Mouse (Mus musculus) lung, postnatal 14 days (tissue): ENCODE measurements around the gene Mlph.
A peak's percentile ranks its signal among the peaks of the same experiment; 100 is the strongest.

Experiments
- DNase-seq: peaks from one replicate; pipeline ENCODE4 v3.0.0; 2021

Mlph gene

GRCm38 (mm10) chr1:90909631-90910152 is 5.2 kb upstream of the Mlph start:
- peak; percentile 77 for DNase-seq

GRCm38 (mm10) chr1:90913231-90913630 is 1.7 kb upstream of the Mlph start:
- no peak for DNase-seq

- DNase-seq, result no peak
Observed at GRCm38 (mm10) chr1:90917509-90917908, 2.6 kb downstream of the Mlph start.

GRCm38 (mm10) chr1:90921687-90922086 is 6.8 kb downstream of the Mlph start:
- no peak for DNase-seq

GRCm38 (mm10) chr1:90926030-90926429 is 11.1 kb downstream of the Mlph start:
- DNase-seq, result no peak

- peak; percentile 59 for DNase-seq
Observed at GRCm38 (mm10) chr1:90927308-90927707, 12.4 kb downstream of the Mlph start.

GRCm38 (mm10) chr1:90927929-90928574 is 13.2 kb downstream of the Mlph start:
- no peak for DNase-seq

- peak; percentile 92 for DNase-seq
Observed at GRCm38 (mm10) chr1:90928575-90928934, 13.7 kb downstream of the Mlph start.

- no peak for DNase-seq
Observed at GRCm38 (mm10) chr1:90933001-90933400, 18.1 kb downstream of the Mlph start.

GRCm38 (mm10) chr1:90936990-90937389 is 22.1 kb downstream of the Mlph start:
- DNase-seq, result no peak

GRCm38 (mm10) chr1:90939980-90940379 is 25.1 kb downstream of the Mlph start:
- no peak for DNase-seq

- DNase-seq, result no peak
Observed at GRCm38 (mm10) chr1:90945171-90945570, 30.3 kb downstream of the Mlph start.

GRCm38 (mm10) chr1:90947252-90947651 is 32.4 kb downstream of the Mlph start:
- DNase-seq, result no peak

GRCm38 (mm10) chr1:90949309-90949708 is 34.4 kb downstream of the Mlph start:
- no peak for DNase-seq

GRCm38 (mm10) chr1:90951670-90952069 is 36.8 kb downstream of the Mlph start:
- DNase-seq, result no peak

- DNase-seq, result no peak
Observed at GRCm38 (mm10) chr1:90952808-90953207, 37.9 kb downstream of the Mlph start, which contains the start of gene Prlh. Gene Prlh (plus strand): TSS chr1:90953108.

GRCm38 (mm10) chr1:90953688-90954087 is 38.8 kb downstream of the Mlph start:
- DNase-seq, result no peak

- DNase-seq, result peak; percentile 77
Observed at GRCm38 (mm10) chr1:90956245-90957096, 41.6 kb downstream of the Mlph start.

GRCm38 (mm10) chr1:90962526-90962925 is 47.6 kb downstream of the Mlph start:
- DNase-seq, result no peak

GRCm38 (mm10) chr1:90962994-90963393 is 48.1 kb downstream of the Mlph start:
- DNase-seq, result no peak

GRCm38 (mm10) chr1:90967583-90967982 is 52.7 kb downstream of the Mlph start:
- peak; percentile 65 for DNase-seq

GRCm38 (mm10) chr1:90968649-90969048 is 53.8 kb downstream of the Mlph start:
- DNase-seq, result no peak

- DNase-seq, result peak; percentile 74
Observed at GRCm38 (mm10) chr1:90969347-90969784, 54.5 kb downstream of the Mlph start, which contains the start of gene Rab17. Gene Rab17 (minus strand): TSS chr1:90969661.

GRCm38 (mm10) chr1:90969881-90970390 is 55.1 kb downstream of the Mlph start:
- no peak for DNase-seq
